Mouse (Mus musculus) CH12.LX (cell line): ENCODE data around the gene Nags. TPM values are rescaled to one million over a fixed set of nuclear protein-coding genes. Genes with fewer than 3 reads are reported as not detected.

Source experiments
- DNase-seq: peaks from one replicate; pipeline ENCODE4 v3.0.0-alpha.2; 2013; ENCODE audit errors: extremely low read depth
- H3K27ac ChIP-seq: 2 replicates; pipeline ENCODE4 v1.5.1; 2012; ENCODE audit warnings: low read depth, mild to moderate bottlenecking, control low read depth, moderate library complexity; ENCODE audit not compliant: insufficient read depth
- H3K27me3 ChIP-seq: replicated peaks from 2 replicates; pipeline ENCODE3; 2012; ENCODE audit warnings: inconsistent platforms
- H3K36me3 ChIP-seq, 2 experiments: replicated peaks in 1 of 2; 2 replicates each; pipeline versions ENCODE3 to v1.6.1; 2012; ENCODE audit warnings: inconsistent platforms in 1 of 2, low read length in 1 of 2, mild to moderate bottlenecking in 1 of 2, mixed read lengths in 1 of 2, moderate library complexity in 1 of 2; ENCODE audit not compliant: control insufficient read depth in 1 of 2, insufficient read depth in 1 of 2
- H3K4me1 ChIP-seq, 2 experiments: 2 replicates each; pipeline ENCODE4 v1.6.1; 2012; ENCODE audit warnings: inconsistent platforms in 1 of 2, moderate library complexity in 1 of 2; ENCODE audit not compliant: insufficient read depth in 2 of 2, control insufficient read depth in 1 of 2
- H3K4me2 ChIP-seq: 2 replicates; pipeline ENCODE4 v1.6.1; 2012; ENCODE audit warnings: low read depth, mild to moderate bottlenecking, control low read depth; ENCODE audit not compliant: poor library complexity, insufficient read depth, severe bottlenecking
- H3K4me3 ChIP-seq, 3 experiments: fragments of 150-350 bp in 1 of 3; sonication (generic) in 1 of 3; replicated peaks in 1 of 3; 2 replicates each; pipeline versions ENCODE3 to v1.5.1; 2011 to 2012; ENCODE audit warnings: low read depth in 2 of 3, low read length in 2 of 3, mild to moderate bottlenecking in 2 of 3, moderate library complexity in 2 of 3, control low read depth in 1 of 3, improper control_type of control experiment in 1 of 3, inconsistent platforms in 1 of 3, mixed read lengths in 1 of 3; ENCODE audit not compliant: poor library complexity in 1 of 3
- H3K79me2 ChIP-seq: replicated peaks from 2 replicates; pipeline ENCODE4 v1.6.1; 2012; ENCODE audit warnings: mild to moderate bottlenecking, moderate library complexity; ENCODE audit not compliant: control insufficient read depth, poor library complexity, insufficient read depth, severe bottlenecking; ENCODE audit errors: extremely low read depth
- H3K9ac ChIP-seq: 2 replicates; pipeline ENCODE4 v1.6.1; 2012; ENCODE audit warnings: low read depth, mild to moderate bottlenecking, control low read depth, moderate library complexity; ENCODE audit not compliant: insufficient read depth
- H3K9me3 ChIP-seq: replicated peaks from 2 replicates; pipeline ENCODE3; 2012; ENCODE audit warnings: low read length, inconsistent platforms, mixed read lengths
- BHLHE40 ChIP-seq: IDR thresholded peaks from 2 replicates; pipeline ENCODE4 v1.6.1; 2011; ENCODE audit warnings: mild to moderate bottlenecking, low read depth, low read length, improper control_type of control experiment
- CHD1 ChIP-seq: IDR thresholded peaks from 2 replicates; pipeline ENCODE4 v1.6.1; 2012; ENCODE audit warnings: low read depth, low read length, improper control_type of control experiment, inconsistent platforms
- CTCF ChIP-seq, 2 experiments: IDR thresholded peaks in 1 of 2; conservative IDR thresholded peaks in 1 of 2; 2 replicates each; pipeline ENCODE4 v1.5.1; 2011 to 2012; ENCODE audit warnings: low read depth in 2 of 2, low read length in 2 of 2, improper control_type of control experiment in 1 of 2, inconsistent platforms in 1 of 2, mild to moderate bottlenecking in 1 of 2, moderate library complexity in 1 of 2
- GABPA ChIP-seq: IDR thresholded peaks from 2 replicates; pipeline ENCODE4 v1.6.1; 2012; ENCODE audit warnings: low read depth, low read length, improper control_type of control experiment, inconsistent platforms; ENCODE audit not compliant: insufficient replicate concordance
- KAT2A ChIP-seq: IDR thresholded peaks from 2 replicates; pipeline ENCODE4 v1.6.1; 2012; ENCODE audit warnings: low read length, improper control_type of control experiment, inconsistent platforms; ENCODE audit not compliant: insufficient replicate concordance
- MAFK ChIP-seq: IDR thresholded peaks from 2 replicates; pipeline ENCODE4 v1.6.1; 2011; ENCODE audit warnings: low read length, improper control_type of control experiment; ENCODE audit not compliant: insufficient replicate concordance
- MAZ ChIP-seq: IDR thresholded peaks from 2 replicates; pipeline ENCODE4 v1.6.1; 2012; ENCODE audit warnings: low read depth, mild to moderate bottlenecking, inconsistent platforms, low read length, improper control_type of control experiment, moderate library complexity
- MEF2A ChIP-seq: IDR thresholded peaks from 2 replicates; pipeline ENCODE4 v1.6.1; 2014; ENCODE audit warnings: low read depth, mild to moderate bottlenecking, inconsistent platforms, low read length, improper control_type of control experiment, borderline replicate concordance
- NELFE ChIP-seq: IDR thresholded peaks from 2 replicates; pipeline ENCODE4 v1.6.1; 2011; ENCODE audit warnings: low read depth, low read length, improper control_type of control experiment
- POLR2AphosphoS2 ChIP-seq: IDR thresholded peaks from 2 replicates; pipeline ENCODE4 v1.6.1; 2011; ENCODE audit warnings: low read depth, low read length, improper control_type of control experiment
- RAD21 ChIP-seq: IDR thresholded peaks from 2 replicates; pipeline ENCODE4 v1.6.1; 2011; ENCODE audit warnings: low read depth, mild to moderate bottlenecking, low read length, improper control_type of control experiment, moderate library complexity
- SIN3A ChIP-seq: IDR thresholded peaks from 2 replicates; pipeline ENCODE4 v1.6.1; 2012; ENCODE audit warnings: low read length, improper control_type of control experiment, inconsistent platforms
- SMC3 ChIP-seq: IDR thresholded peaks from 2 replicates; pipeline ENCODE4 v1.6.1; 2011; ENCODE audit warnings: low read depth, low read length, improper control_type of control experiment
- TCF12 ChIP-seq: IDR thresholded peaks from 2 replicates; pipeline ENCODE4 v1.6.1; 2014; ENCODE audit warnings: low read depth, mild to moderate bottlenecking, inconsistent platforms, low read length, improper control_type of control experiment
- USF1 ChIP-seq: IDR thresholded peaks from 2 replicates; pipeline ENCODE4 v1.6.1; 2014; ENCODE audit warnings: low read depth, mild to moderate bottlenecking, inconsistent platforms, low read length, improper control_type of control experiment
- USF2 ChIP-seq: conservative IDR thresholded peaks from 2 replicates; pipeline ENCODE4 v1.6.1; 2011; ENCODE audit warnings: low read depth, low read length, improper control_type of control experiment
- ZNF384 ChIP-seq: IDR thresholded peaks from 2 replicates; pipeline ENCODE4 v1.6.1; 2012; ENCODE audit warnings: low read depth, low read length, improper control_type of control experiment, inconsistent platforms
- dilution Hi-C: fragments of 300-500 bp; cut with MboI; formaldehyde crosslinking; loops from 2 replicates; pipeline ENCODE4 v1.14.3; 2020; ENCODE audit warnings: low sequenced_read_pairs; ENCODE audit not compliant: extremely low pct_unique_long_range_greater_than_20kb, extremely low pct_ligation_motif_present
- in situ Hi-C: fragments of 300-500 bp; cut with MboI; formaldehyde crosslinking; loops from 3 replicates; pipeline ENCODE4 v1.14.3; 2019; ENCODE audit warnings: low sequenced_read_pairs, low pct_ligation_motif_present, low pct_unique_long_range_greater_than_20kb, mixed read lengths
- polyA plus RNA-seq: library from polyadenylated mRNA; unstranded; fragments of >175 nt; gene quantifications from 2 replicates; pipeline ENCODE4 v1.2.1, GENCODE M21; 2012; ENCODE audit warnings: low read depth; ENCODE audit not compliant: insufficient read length
- total RNA-seq, 2 experiments: library from RNA; depleted of rRNA; stranded (reverse); fragments of 300-350 nt in 1 of 2; fragments of >200 nt in 1 of 2; gene quantifications; 2 replicates each; pipeline ENCODE4 v1.2.3; 2012 to 2014

The Nags gene
- total and polyA plus RNA-seq, 3 experiments: not detected

DNA sequence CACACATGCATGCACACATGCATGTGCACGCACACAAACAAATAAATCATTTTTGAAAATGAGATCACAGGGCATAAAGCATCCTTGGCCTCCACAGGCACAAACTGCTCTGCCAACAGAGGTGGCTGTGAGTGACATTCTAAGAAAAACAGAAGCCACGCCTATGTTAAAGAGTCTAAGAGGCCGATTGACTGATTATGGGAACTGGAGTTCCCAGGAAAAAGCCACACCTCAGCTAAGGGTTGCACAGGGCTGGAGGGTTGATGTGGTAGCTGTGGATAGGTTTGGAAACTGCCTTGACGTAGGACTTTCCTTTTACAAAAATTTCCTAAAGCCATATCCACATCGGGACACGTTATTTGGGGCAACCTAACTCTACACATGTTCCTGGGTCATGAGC, 27.9 kb upstream of the Nags start:
- Histone ChIP-seq H3K27me3 (peaks cover 74% of the 10 kb centered on the region), H3K4me2 (no peak overlapping the region), H3K27ac (no peak overlapping the region), H3K9me3 (peaks cover 6% of the 10 kb centered on the region), H3K9ac (no peak overlapping the region), H3K79me2 (no peaks in the 10 kb centered on the region), H3K4me3 (no peak overlapping the region), H3K4me1 (no peaks in the 10 kb centered on the region; a peak in 1 of 4 replicates), H3K36me3 (no peaks in the 10 kb centered on the region)
- dilution Hi-C loops (no loop called here), in situ Hi-C loops (no loop called here)
- no peak for DNase-seq
- no peak for TF ChIP-seq MAFK
- no peak for TF ChIP-seq MEF2A
- TF ChIP-seq KAT2A: no peak
- TF ChIP-seq GABPA: no peak
- no peak for TF ChIP-seq USF2
- no peak for TF ChIP-seq POLR2AphosphoS2
- TF ChIP-seq SIN3A: no peak
- no peak for TF ChIP-seq CTCF (conservative IDR thresholded peaks at IDR 0.05 in 1 of 2, IDR thresholded peaks at IDR 0.05 in 1 of 2; ENCODE audit: low read depth in 2 of 2, low read length in 2 of 2)

- Histone ChIP-seq H3K36me3 (no peaks in the 10 kb centered on the region), H3K9ac (no peak overlapping the region), H3K79me2 (no peaks in the 10 kb centered on the region), H3K27me3 (peaks cover 80% of the 10 kb centered on the region), H3K27ac (no peak overlapping the region), H3K4me1 (peaks cover 0 to 7% of the 10 kb centered on the region in 2 experiments; a peak in 2 of 4 replicates), H3K4me2 (no peak overlapping the region), H3K4me3 (no peak overlapping the region), H3K9me3 (no peaks in the 10 kb centered on the region)
- dilution Hi-C loops: no loop called here
- TF ChIP-seq USF1 (no peak), BHLHE40 (no peak), RAD21 (no peak), MAFK (no peak), ZNF384 (no peak), CHD1 (no peak), NELFE (no peak), TCF12 (no peak), SMC3 (no peak), MEF2A (no peak), MAZ (no peak)
- no peak for DNase-seq
- in situ Hi-C loops: no loop called here
Observed at GRCm38 (mm10) chr11:102134516-102134915, 10.8 kb upstream of the Nags start.
